Mouse (Mus musculus): ENCODE measurements around the gene Gm39566.
A peak's percentile ranks its signal among the peaks of the same experiment; 100 is the strongest.

GRCm38 (mm10) chr11:69858113-69858998, 43.3 kb upstream of the Gm39566 start, which contains the start of gene Tnk1:
- TF ChIP-seq POLR2A (IDR thresholded peaks at IDR 0.05; ENCODE audit: low read depth, low read length): peak; percentile 79; the same call in 1 of the 2 replicates
- TF ChIP-seq CTCF (IDR thresholded peaks at IDR 0.05; ENCODE audit: extremely low read depth, insufficient read length, insufficient replicate concordance, low read depth, low read length): no peak
